Mouse (Mus musculus) forebrain, embryonic 13.5 days (tissue): ENCODE measurements around the gene Rab20. TPM values are rescaled to one million over a fixed set of nuclear protein-coding genes. Genes with fewer than 3 reads are reported as not detected.
A peak's percentile ranks its signal among the peaks of the same experiment; 100 is the strongest.

ENCODE experiments used
- ATAC-seq: fragments of 200-750 bp; cut with Nextera tagmentation; 2 replicates; pipeline ENCODE4 v1.8.0; 2017
- H3K27ac ChIP-seq: fragments of 300-500 bp; sonication (generic); 2 replicates; pipeline ENCODE4 v1.5.1; 2015; ENCODE audit warnings: inconsistent platforms, mild to moderate bottlenecking, moderate library complexity
- H3K27me3 ChIP-seq: fragments of 300-500 bp; sonication (generic); 2 replicates; pipeline ENCODE4 v1.6.1; 2015; ENCODE audit warnings: mild to moderate bottlenecking, inconsistent platforms
- H3K36me3 ChIP-seq: fragments of 300-500 bp; sonication (generic); 2 replicates; pipeline ENCODE4 v1.6.1; 2015; ENCODE audit warnings: mild to moderate bottlenecking, inconsistent platforms; ENCODE audit not compliant: poor library complexity, severe bottlenecking
- H3K4me1 ChIP-seq: fragments of 300-500 bp; sonication (generic); 2 replicates; pipeline ENCODE4 v1.6.1; 2015; ENCODE audit warnings: inconsistent platforms
- H3K4me2 ChIP-seq: fragments of 300-500 bp; sonication (generic); 2 replicates; pipeline ENCODE4 v1.6.1; 2015; ENCODE audit warnings: inconsistent platforms, mild to moderate bottlenecking, moderate library complexity
- H3K4me3 ChIP-seq: fragments of 300-500 bp; sonication (generic); 2 replicates; pipeline ENCODE4 v1.5.1; 2015; ENCODE audit warnings: mild to moderate bottlenecking, inconsistent platforms
- H3K9ac ChIP-seq: fragments of 300-500 bp; sonication (generic); 2 replicates; pipeline ENCODE4 v1.6.1; 2015; ENCODE audit warnings: mild to moderate bottlenecking, inconsistent platforms
- H3K9me3 ChIP-seq: fragments of 300-500 bp; sonication (generic); replicated peaks from 2 replicates; pipeline ENCODE4 v1.6.1; 2016; ENCODE audit warnings: inconsistent platforms
- WGBS: fragments of 180-500 bp; shearing (Covaris S2); methylation state at CpG from one replicate; pipeline ENCODE4 v1.1.7; 2015; 5-methylcytosine and 5-hydroxymethylcytosine counted together
- polyA plus RNA-seq: library from polyadenylated mRNA; unstranded; fragments of >200 nt; fragmentation: Nextera tagmentation; extraction: Ambion mirVana; gene quantifications from 2 replicates; pipeline ENCODE4 v1.2.1, GENCODE M21; 2015

The Rab20 gene
- polyA plus RNA-seq, 1 experiment from 2014 or later, result 0.34 TPM

DNA sequence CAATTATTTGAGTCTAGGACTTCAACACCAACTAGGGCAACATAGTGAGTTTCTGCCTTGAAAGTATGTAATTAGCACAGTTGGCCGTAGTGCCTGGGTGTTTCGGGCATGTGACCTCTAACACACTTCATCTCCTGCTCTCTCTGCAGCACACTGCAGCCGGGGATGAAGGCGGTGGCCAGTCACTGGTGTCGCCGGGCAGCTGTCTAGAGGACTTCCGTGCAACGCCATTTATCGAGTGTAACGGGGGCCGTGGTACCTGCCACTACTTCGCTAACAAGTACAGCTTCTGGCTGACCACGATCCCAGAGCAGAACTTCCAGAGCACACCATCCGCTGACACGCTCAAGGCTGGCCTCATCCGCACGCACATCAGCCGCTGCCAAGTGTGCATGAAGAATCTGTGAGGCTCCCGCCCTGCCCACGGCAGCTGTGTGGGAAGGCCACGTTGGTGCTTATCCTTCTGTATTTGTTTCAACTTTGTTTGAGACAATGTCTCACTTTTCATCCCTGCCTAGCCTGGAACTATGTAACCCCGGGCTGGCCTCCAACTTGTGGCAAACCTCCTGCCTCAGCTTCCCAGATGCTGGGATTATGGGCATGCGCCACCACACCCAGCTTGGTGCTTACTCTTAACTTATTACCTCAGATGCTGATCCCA is 30.5 kb downstream of the Rab20 start:
- 93% methylated on average over 23 of the region's 23 CpGs for WGBS
- no peak for ATAC-seq
- Histone ChIP-seq H3K27me3 (no peaks in the 10 kb centered on the region), H3K9me3 (no peaks in the 10 kb centered on the region), H3K4me2 (no peak overlapping the region), H3K9ac (no peak overlapping the region), H3K36me3 (no peaks in the 10 kb centered on the region; the same call in none of the 2 replicates), H3K4me3 (no peak overlapping the region), H3K4me1 (peaks cover 8% of the 10 kb centered on the region), H3K27ac (no peak overlapping the region)

DNA sequence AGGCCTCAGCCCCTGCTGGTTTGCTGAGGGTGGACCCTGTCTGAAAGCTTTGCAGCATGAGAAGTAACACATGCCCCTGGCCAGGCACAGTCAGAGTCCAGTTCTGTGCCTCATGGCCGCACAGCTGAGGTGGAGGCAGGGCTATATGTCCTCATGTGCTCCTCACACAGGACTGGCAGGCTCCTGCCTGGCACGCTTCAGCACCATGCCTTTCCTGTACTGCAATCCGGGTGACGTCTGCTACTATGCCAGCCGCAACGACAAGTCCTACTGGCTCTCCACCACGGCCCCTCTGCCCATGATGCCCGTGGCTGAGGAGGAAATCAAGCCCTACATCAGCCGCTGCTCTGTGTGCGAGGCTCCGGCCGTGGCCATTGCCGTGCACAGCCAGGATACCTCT is 32.7 kb downstream of the Rab20 start:
- H3K36me3 ChIP-seq, result no peaks in the 10 kb centered on the region; the same call in none of the 2 replicates
- H3K9ac ChIP-seq, result no peak overlapping the region
- ATAC-seq, result no peak
- no peak overlapping the region for H3K27ac ChIP-seq
- no peaks in the 10 kb centered on the region for H3K4me1 ChIP-seq
- WGBS, result 94% methylated on average over 13 of the region's 13 CpGs
- H3K4me3 ChIP-seq, result no peak overlapping the region
- H3K9me3 ChIP-seq, result no peaks in the 10 kb centered on the region
- no peak overlapping the region for H3K4me2 ChIP-seq
- H3K27me3 ChIP-seq, result no peaks in the 10 kb centered on the region

DNA sequence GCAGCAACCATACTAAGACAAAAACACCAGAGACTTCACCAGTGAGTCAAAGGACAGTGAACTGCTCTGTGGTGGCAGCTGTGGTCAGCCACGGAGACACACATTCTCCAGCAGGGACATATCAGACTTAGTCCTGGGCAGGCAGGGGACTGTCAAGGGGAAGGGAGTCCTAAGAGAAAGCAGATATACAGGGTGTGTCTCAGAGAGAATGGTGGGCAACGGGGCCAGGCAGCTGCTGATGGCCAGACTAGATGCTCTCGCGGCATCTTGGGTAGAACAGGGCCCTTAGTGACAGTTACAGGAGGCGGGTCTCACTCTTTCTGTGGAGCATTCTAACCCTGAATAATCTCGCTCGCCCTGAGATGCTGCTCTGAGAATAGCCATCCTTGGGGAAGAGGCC is 34.3 kb downstream of the Rab20 start:
- H3K4me2 ChIP-seq, result no peak overlapping the region
- H3K4me3 ChIP-seq, result no peak overlapping the region
- H3K9ac ChIP-seq, result no peak overlapping the region
- no peaks in the 10 kb centered on the region; the same call in none of the 2 replicates for H3K36me3 ChIP-seq
- H3K27me3 ChIP-seq, result no peaks in the 10 kb centered on the region
- H3K4me1 ChIP-seq, result no peaks in the 10 kb centered on the region
- no peak overlapping the region for H3K27ac ChIP-seq
- H3K9me3 ChIP-seq, result no peaks in the 10 kb centered on the region
- 86% methylated on average over 7 of the region's 7 CpGs for WGBS
- ATAC-seq, result no peak

DNA sequence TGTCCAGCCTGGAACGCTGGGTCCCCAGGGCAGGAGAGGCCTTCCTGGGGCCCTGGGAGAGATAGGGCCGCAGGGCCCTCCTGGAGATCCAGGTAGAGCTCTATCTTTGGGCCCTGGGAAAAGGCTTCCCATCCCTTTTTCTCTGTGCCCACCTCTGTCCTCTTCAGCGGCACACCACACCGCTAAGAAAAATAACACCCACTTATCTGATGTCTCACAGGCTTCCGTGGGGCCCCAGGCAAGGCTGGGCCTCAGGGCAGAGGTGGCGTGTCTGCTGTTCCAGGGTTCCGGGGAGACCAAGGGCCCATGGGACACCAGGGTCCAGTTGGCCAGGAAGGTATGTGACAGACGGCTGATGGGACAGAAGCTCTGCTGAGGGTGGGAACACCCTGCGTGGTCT is 34.9 kb downstream of the Rab20 start:
- no peaks in the 10 kb centered on the region; the same call in none of the 2 replicates for H3K36me3 ChIP-seq
- no peak overlapping the region for H3K4me3 ChIP-seq
- H3K27ac ChIP-seq, result no peak overlapping the region
- H3K9me3 ChIP-seq, result no peaks in the 10 kb centered on the region
- 92% methylated on average over 9 of the region's 9 CpGs for WGBS
- no peaks in the 10 kb centered on the region for H3K27me3 ChIP-seq
- no peak overlapping the region for H3K9ac ChIP-seq
- H3K4me1 ChIP-seq, result no peaks in the 10 kb centered on the region
- H3K4me2 ChIP-seq, result no peak overlapping the region
- ATAC-seq, result no peak

DNA sequence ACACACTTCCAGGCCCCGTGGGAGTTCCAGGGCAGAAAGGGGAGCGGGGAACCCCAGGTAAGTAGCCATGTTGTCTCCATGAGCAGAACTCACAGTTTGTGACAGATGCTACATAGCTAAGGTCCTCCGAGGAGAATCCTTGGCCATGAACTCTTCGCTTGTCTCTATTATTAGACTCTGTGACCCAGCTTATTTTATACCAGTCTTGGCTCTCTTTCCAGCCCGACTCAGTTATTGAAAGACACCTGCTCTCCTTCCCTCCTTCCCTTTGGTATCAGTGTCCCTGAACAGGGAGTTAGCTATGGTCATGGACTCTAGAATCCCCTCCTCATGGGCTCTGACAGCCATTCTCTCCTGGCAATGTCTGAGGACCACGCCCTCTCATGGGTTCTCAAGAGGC is 37.2 kb downstream of the Rab20 start:
- Histone ChIP-seq H3K27me3 (no peaks in the 10 kb centered on the region), H3K9me3 (no peaks in the 10 kb centered on the region), H3K36me3 (no peaks in the 10 kb centered on the region; the same call in none of the 2 replicates), H3K9ac (no peak overlapping the region), H3K27ac (no peak overlapping the region), H3K4me3 (no peak overlapping the region), H3K4me2 (no peak overlapping the region), H3K4me1 (no peaks in the 10 kb centered on the region)
- ATAC-seq, result no peak
- WGBS, result 95% methylated on average over 6 of the region's 6 CpGs

DNA sequence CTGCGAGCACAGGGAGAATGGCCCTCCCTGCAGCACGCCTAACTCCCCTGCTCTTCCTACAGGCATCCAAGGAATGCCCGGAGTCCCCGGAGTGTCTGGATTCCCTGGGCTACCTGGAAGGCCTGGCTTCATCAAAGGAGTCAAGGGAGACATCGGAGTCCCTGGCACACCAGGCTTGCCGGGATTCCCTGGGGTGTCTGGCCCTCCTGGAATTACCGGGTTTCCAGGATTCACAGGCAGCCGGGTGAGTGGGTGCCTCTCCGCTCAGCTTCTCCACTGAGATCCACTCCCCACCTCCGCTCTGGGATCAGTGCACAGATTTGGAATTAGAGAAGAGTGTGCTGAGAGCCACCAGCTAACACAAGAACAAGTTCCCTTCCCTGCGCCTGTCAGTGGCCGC is 40.6 kb downstream of the Rab20 start:
- 55% methylated on average over 12 of the region's 12 CpGs for whole genome bisulfite sequencing
- Histone ChIP-seq H3K4me1 (no peaks in the 10 kb centered on the region), H3K9ac (no peak overlapping the region), H3K27ac (no peak overlapping the region), H3K4me3 (no peak overlapping the region), H3K4me2 (no peak overlapping the region), H3K27me3 (no peaks in the 10 kb centered on the region), H3K36me3 (no peaks in the 10 kb centered on the region; the same call in 1 of the 2 replicates), H3K9me3 (no peaks in the 10 kb centered on the region)
- no peak for ATAC-seq

DNA sequence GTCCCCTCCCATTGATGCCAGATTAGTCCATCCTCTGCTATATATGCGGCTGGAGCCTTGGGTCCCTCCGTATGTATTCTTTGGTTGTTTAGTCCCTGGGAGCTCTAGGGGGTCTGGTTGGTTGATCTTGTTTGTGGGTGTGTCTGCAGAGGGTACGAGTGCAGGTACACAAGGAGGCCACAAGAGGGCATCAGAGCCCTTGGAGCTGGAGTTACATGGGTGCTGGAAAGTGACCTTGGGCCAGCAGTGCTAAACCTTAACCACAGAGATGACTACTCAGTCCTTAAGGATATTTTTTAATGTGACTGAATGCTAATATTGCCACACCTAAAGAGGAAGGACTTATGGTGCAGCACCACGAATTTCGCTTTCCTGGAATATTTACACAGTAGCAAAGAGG is 47.8 kb downstream of the Rab20 start:
- H3K27me3 ChIP-seq, result no peaks in the 10 kb centered on the region
- no peak overlapping the region for H3K27ac ChIP-seq
- no peak overlapping the region for H3K4me3 ChIP-seq
- H3K9me3 ChIP-seq, result no peaks in the 10 kb centered on the region
- ATAC-seq, result no peak
- WGBS, result 53% methylated on average over 5 of the region's 5 CpGs
- H3K9ac ChIP-seq, result no peak overlapping the region
- no peaks in the 10 kb centered on the region; the same call in 1 of the 2 replicates for H3K36me3 ChIP-seq
- no peaks in the 10 kb centered on the region for H3K4me1 ChIP-seq
- H3K4me2 ChIP-seq, result no peak overlapping the region

DNA sequence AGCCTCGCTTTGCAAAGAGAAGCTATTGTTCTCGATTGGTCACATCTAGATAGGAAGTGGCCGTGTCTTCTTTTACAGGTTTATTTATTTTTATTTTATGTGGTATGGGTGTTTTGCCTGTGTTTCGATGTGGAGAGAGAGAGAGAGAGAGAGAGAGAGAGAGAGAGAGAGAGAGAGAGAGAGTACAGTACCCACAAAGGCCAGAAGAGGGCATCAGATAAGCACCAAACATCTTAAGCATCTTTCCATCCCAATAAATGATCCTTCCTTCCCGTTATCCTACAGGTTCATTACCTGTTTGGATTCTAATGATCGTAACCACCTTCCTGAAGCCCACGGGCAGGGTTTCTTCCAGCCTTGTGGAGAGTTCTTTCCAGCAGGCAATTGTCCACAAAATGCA is 55.4 kb downstream of the Rab20 start:
- Histone ChIP-seq H3K9ac (no peak overlapping the region), H3K27ac (no peak overlapping the region), H3K27me3 (no peaks in the 10 kb centered on the region), H3K4me1 (peaks cover 11% of the 10 kb centered on the region), H3K9me3 (no peaks in the 10 kb centered on the region), H3K4me2 (no peak overlapping the region), H3K36me3 (no peaks in the 10 kb centered on the region), H3K4me3 (no peak overlapping the region)
- ATAC-seq, result no peak
- WGBS, result 68% methylated on average over 7 of the region's 7 CpGs

GRCm38 (mm10) chr8:11421968-11422367 is 56.5 kb downstream of the Rab20 start:
- Histone ChIP-seq H3K27ac (no peak overlapping the region), H3K9me3 (no peaks in the 10 kb centered on the region), H3K4me2 (no peak overlapping the region), H3K9ac (no peak overlapping the region), H3K36me3 (no peaks in the 10 kb centered on the region), H3K27me3 (no peaks in the 10 kb centered on the region), H3K4me3 (no peak overlapping the region), H3K4me1 (peaks cover 11% of the 10 kb centered on the region)
- ATAC-seq, result no peak
- 84% methylated on average over 6 of the region's 6 CpGs for WGBS

DNA sequence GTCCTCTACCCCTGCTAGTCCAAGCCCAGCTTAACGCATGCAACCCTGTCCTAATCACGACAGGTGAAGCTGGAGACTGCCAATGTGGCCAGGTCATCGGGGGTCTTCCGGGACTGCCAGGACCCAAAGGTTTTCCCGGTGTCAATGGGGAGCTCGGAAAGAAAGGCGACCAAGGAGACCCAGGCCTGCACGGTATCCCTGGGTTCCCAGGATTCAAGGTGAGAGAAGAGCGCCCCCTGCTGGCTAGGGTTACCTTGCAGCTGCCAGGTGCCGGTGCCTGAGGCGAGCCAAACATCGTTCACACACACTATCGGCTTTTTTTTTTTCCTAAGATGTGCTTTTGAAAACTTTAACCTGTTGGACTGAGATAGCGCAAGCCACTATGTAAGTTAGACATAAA is 57.4 kb downstream of the Rab20 start:
- Histone ChIP-seq H3K4me2 (no peak overlapping the region), H3K4me3 (no peak overlapping the region), H3K9me3 (no peaks in the 10 kb centered on the region), H3K4me1 (peaks cover 11% of the 10 kb centered on the region), H3K9ac (no peak overlapping the region), H3K27ac (no peak overlapping the region), H3K36me3 (no peaks in the 10 kb centered on the region), H3K27me3 (no peaks in the 10 kb centered on the region)
- ATAC-seq, result no peak
- WGBS, result 40% methylated on average over 14 of the region's 14 CpGs

DNA sequence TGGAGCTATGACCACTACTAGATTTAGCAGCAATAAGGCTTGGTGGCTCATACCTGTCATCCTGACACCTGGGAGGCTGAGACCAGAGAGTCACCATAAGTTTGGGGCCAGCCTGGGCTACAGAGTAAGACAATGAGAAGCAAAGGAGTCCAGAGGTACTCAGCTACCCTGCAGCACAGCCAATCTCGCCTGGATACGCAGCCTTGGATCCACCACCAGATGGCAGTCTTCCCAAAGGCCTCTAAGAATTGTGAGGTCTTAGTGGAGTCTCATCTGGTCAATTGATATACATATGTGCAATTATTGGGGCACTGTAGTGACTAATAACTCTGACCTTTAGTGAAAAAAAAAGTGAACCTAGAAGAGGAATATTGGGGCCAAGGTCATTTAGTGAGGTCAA is 58.9 kb downstream of the Rab20 start:
- ATAC-seq, result peak; percentile 50
- H3K27ac ChIP-seq, result peak overlapping the region; percentile 51; the same call in 1 of the 2 replicates

GRCm38 (mm10) chr8:11419232-11419631 is 59.3 kb downstream of the Rab20 start:
- 32% methylated on average over 6 of the region's 6 CpGs for WGBS
- no peaks in the 10 kb centered on the region for H3K27me3 ChIP-seq
- peak; percentile 76 for ATAC-seq
- no peak overlapping the region for H3K9ac ChIP-seq
- H3K36me3 ChIP-seq, result no peaks in the 10 kb centered on the region
- H3K4me3 ChIP-seq, result no peak overlapping the region
- 0 out of 2 replicates have a peak overlapping the region, but pooled peaks have one; percentile 10 for H3K4me2 ChIP-seq
- H3K27ac ChIP-seq, result peak overlapping the region; percentile 51
- H3K9me3 ChIP-seq, result no peaks in the 10 kb centered on the region
- H3K4me1 ChIP-seq, result peaks cover 19% of the 10 kb centered on the region

More for the DNA sequence above, 58.9 kb downstream of the Rab20 start:
- Histone ChIP-seq H3K9ac (no peak overlapping the region), H3K36me3 (no peaks in the 10 kb centered on the region), H3K4me1 (peaks cover 14% of the 10 kb centered on the region), H3K9me3 (no peaks in the 10 kb centered on the region), H3K27me3 (no peaks in the 10 kb centered on the region), H3K4me3 (no peak overlapping the region), H3K4me2 (no peak overlapping the region)
- WGBS, result 6% methylated on average over 2 of the region's 2 CpGs

DNA sequence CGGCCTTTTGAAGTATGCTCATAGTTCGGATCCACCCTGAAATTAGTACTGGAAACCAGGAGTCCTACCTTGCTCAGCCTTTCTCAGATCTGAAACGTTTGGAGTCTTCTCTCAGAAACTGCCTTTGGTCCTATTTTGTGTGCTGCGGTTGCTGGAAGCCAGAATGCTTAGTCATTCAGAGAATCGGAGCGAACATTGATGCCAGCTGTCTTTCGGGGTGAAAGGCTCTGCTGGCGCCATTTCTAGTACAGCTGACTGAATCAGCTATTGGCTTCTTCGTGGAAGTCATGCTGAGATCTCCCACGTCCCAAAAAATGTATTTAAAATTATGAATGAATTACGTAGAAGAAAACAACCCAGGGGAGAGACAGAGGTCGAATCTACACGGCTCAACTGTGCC is 60.7 kb downstream of the Rab20 start:
- Histone ChIP-seq H3K4me2 (no peak overlapping the region), H3K4me1 (peaks cover 23% of the 10 kb centered on the region), H3K9me3 (no peaks in the 10 kb centered on the region), H3K4me3 (no peak overlapping the region), H3K36me3 (no peaks in the 10 kb centered on the region), H3K27me3 (no peaks in the 10 kb centered on the region), H3K9ac (no peak overlapping the region), H3K27ac (no peak overlapping the region)
- no peak for ATAC-seq
- 69% methylated on average over 13 of the region's 13 CpGs for WGBS
